Mouse (Mus musculus): ENCODE results near the gene Tiam2.

GRCm38 (mm10) chr17:3396881-3397281, 70.5 kb downstream of the Tiam2 start:
- TF ChIP-seq CTCF (IDR thresholded peaks at IDR 0.05; ENCODE audit: extremely low read depth, insufficient read depth, insufficient read length, insufficient replicate concordance) (no peak), POLR2A (IDR thresholded peaks at IDR 0.05; ENCODE audit: low read depth, low read length) (no peak)
